Comparison of ENCODE assay signal across 12 mouse cellular contexts in the genomic region with DNA sequence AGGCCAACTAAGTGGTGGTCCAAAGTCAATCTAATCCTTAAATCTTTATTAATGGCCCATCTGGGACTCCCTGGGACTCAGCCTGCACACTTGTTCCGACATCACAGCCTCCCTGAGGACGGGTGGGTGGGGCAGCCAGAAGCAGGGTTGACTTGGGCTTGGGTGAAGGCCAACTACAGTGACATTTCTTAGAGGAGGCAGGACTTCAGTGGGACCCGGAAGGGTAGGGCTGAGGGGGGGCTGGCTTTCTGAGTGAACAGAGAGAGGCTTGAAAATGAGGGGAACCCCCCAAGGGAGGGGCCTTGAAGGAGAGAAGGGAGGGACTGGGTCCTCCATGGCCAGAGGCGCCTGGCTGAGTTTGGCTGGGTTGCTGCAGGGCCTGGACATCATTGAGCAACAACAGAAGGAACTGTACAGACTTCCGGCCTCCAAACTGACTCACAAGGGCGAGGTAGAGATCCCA. TPM values are rescaled to one million over a fixed set of nuclear protein-coding genes. Genes with fewer than 3 reads are reported as not detected.
DNase-seq lines count a peak whose midpoint lies in the region; ATAC-seq and TF ChIP-seq lines count a peak whose summit lies in the region.
"Had no signal": no experiment of that assay in that cellular context is flagged by ENCODE, and none has a peak within 500 bp of the region (broad histone marks: within the 10 kb centered on the region; RNA-seq: fewer than 3 reads in every experiment).

No protein-coding gene starts in this region.

- no peak overlapping the region for H3K9ac ChIP-seq in intestine, embryonic 15.5 days
- H3K9ac ChIP-seq: embryonic facial prominence, embryonic 13.5 days; lung, embryonic 15.5 days; neural tube, embryonic 13.5 days had no signal

- H3K4me1 ChIP-seq in kidney, adult 2 months (ENCODE audit: control insufficient read depth, insufficient read depth, low read length), result no peaks in the 10 kb centered on the region
- H3K4me1 ChIP-seq in intestine, embryonic 15.5 days (replicated peaks), result no peaks in the 10 kb centered on the region

- no peaks in the 10 kb centered on the region for H3K36me3 ChIP-seq in kidney, adult 2 months (ENCODE audit: control insufficient read depth, insufficient read depth, low read length)
- H3K36me3 ChIP-seq in intestine, embryonic 15.5 days, result no peaks in the 10 kb centered on the region
- H3K36me3 ChIP-seq: embryonic facial prominence, embryonic 13.5 days; G1E; lung, embryonic 15.5 days; neural tube, embryonic 13.5 days had no signal

- H3K27ac ChIP-seq in kidney, adult 2 months (ENCODE audit: insufficient read depth, low read depth, low read length), result no peak overlapping the region
- no peak overlapping the region for H3K27ac ChIP-seq in intestine, embryonic 15.5 days
- H3K27ac ChIP-seq: embryonic facial prominence, embryonic 13.5 days; lung, embryonic 15.5 days; neural tube, embryonic 13.5 days had no signal

- ATAC-seq in CD4-positive, CD25-positive, alpha-beta regulatory T cell, adult 4 months, result no peak
- no peak for ATAC-seq in intestine, embryonic 15.5 days

- H3K4me3 ChIP-seq in kidney, adult 2 months (ENCODE audit: insufficient read depth, low read depth, low read length), result no peak overlapping the region
- no peak overlapping the region for H3K4me3 ChIP-seq in intestine, embryonic 15.5 days (replicated peaks)
- H3K4me3 ChIP-seq: embryonic facial prominence, embryonic 13.5 days; lung, embryonic 15.5 days; neural tube, embryonic 13.5 days had no signal

- no peak for TF ChIP-seq POLR2A in kidney, adult 2 months (IDR thresholded peaks at IDR 0.05; ENCODE audit: low read depth, low read length)

- no peaks in the 10 kb centered on the region for H3K27me3 ChIP-seq in kidney, adult 2 months (replicated peaks; ENCODE audit: control insufficient read depth, insufficient read depth, low read length)
- no peaks in the 10 kb centered on the region for H3K27me3 ChIP-seq in intestine, embryonic 15.5 days (replicated peaks)
- H3K27me3 ChIP-seq: lung, embryonic 15.5 days had no signal

- peak; percentile 25 for DNase-seq in kidney, adult 2 months
- no peak for DNase-seq in kidney, adult 11 months
- DNase-seq in adrenal gland, postnatal 25 days, result peak; percentile 13
- peak; percentile 59 for DNase-seq in heart, postnatal 4 days
- DNase-seq in skeletal muscle tissue, adult 2 months (ENCODE audit: low read depth, low spot score), result peak; percentile 64
- DNase-seq in layer of hippocampus, adult 9-10 months (ENCODE audit: low spot score), result no peak

- no peak overlapping the region for H3K4me2 ChIP-seq in intestine, embryonic 15.5 days (replicated peaks)
- H3K4me2 ChIP-seq: embryonic facial prominence, embryonic 13.5 days; lung, embryonic 15.5 days; neural tube, embryonic 13.5 days had no signal

- WGBS in kidney, adult 2 months, result 64% methylated on average over 6 of the region's 6 CpGs
- 67% methylated on average over 6 of the region's 6 CpGs for WGBS in intestine, embryonic 15.5 days

- no peak for TF ChIP-seq CTCF in kidney, adult 2 months (conservative IDR thresholded peaks at IDR 0.05; ENCODE audit: insufficient read depth, insufficient read length, low read depth, low read length)

- H3K9me3 ChIP-seq in intestine, embryonic 15.5 days, result no peaks in the 10 kb centered on the region
- H3K9me3 ChIP-seq: embryonic facial prominence, embryonic 13.5 days; G1E; lung, embryonic 15.5 days; neural tube, embryonic 13.5 days had no signal

RNA-seq across cellular contexts. Expression of gene Spocd1, which starts 22.3 kb away (rescaled TPM):
- not detected in 2 replicates for polyA plus RNA-seq in kidney, adult 2 months (2012; rRNA removed)
- 0.86 and 3.4 TPM in 2 replicates for total RNA-seq in adrenal gland, postnatal 25 days (2021)
- total RNA-seq in heart, postnatal 4 days (2021), result under 1 TPM in 1 of 2 experiments, not detected in 1; 0.11 TPM
- polyA plus RNA-seq in CD4-positive, CD25-positive, alpha-beta regulatory T cell, adult 4 months (2017; shearing (Covaris generic)), result not detected
- polyA plus RNA-seq in intestine, embryonic 15.5 days (2015; fragmentation: Nextera tagmentation; extraction: Ambion mirVana), result 0.09 TPM in 1 of 2 replicates, not detected in the other
- total RNA-seq: G1E had no signal
- polyA plus RNA-seq: G1E; neural tube, embryonic 13.5 days had no signal

RNA-seq across cellular contexts. Expression of gene Adgrb2, which starts 33.3 kb away (rescaled TPM):
- polyA plus RNA-seq in kidney, adult 2 months (2012; rRNA removed), result 0.66 and 1.3 TPM in 2 replicates
- 22.7 and 29.8 TPM in 2 replicates for total RNA-seq in adrenal gland, postnatal 25 days (2021)
- 1 to 10 TPM; 5.5 to 6.6 TPM for total RNA-seq in heart, postnatal 4 days (2021)
- polyA plus RNA-seq in CD4-positive, CD25-positive, alpha-beta regulatory T cell, adult 4 months (2017; shearing (Covaris generic)), result under 1 TPM in 1 of 2 experiments, not detected in 1; 0.34 TPM
- polyA plus RNA-seq in intestine, embryonic 15.5 days (2015; fragmentation: Nextera tagmentation; extraction: Ambion mirVana), result 2.2 and 2.6 TPM in 2 replicates
- polyA plus RNA-seq: G1E had no signal

Comparison
In these comparisons a context has a peak if more than half of its experiments do, and no peak if none do; other contexts are left out.
1. DNase-seq: peak in kidney, adult 2 months (single experiment), adrenal gland, postnatal 25 days (single experiment), heart, postnatal 4 days (single experiment) and skeletal muscle tissue, adult 2 months (single experiment); none in kidney, adult 11 months (single experiment) and layer of hippocampus, adult 9-10 months (single experiment).